Mouse (Mus musculus): ENCODE data around the gene Pxn. TPM values are rescaled to one million over a fixed set of nuclear protein-coding genes. Genes with fewer than 3 reads are reported as not detected.
"Not testable (repeated sequence)": the region's sequence is repeated elsewhere in the genome, so short reads cannot be mapped to it uniquely, and the experiment has no call there.

Gene Pxn
- total RNA-seq, 1 experiment from 2014 or later, result 45.8 TPM

DNA sequence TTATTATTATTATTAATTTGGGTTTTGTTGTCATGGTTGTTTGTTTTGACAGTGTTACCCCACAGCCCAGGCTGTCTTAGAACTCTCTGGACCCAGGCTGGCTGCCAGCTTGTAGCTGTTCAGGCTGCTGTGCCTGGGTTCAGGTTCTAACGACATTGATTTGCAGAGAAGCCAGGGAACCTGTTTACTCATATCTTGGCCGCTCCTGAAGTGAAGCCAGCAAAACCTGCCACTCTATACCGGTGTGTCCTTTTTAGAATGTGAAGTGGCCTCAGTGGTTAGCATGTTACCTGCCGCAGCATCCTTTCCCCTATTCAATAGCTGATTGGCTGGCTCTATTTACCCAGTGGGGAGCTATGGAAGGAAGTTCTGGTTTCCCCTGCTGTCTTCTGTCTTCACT is 19.8 kb upstream of the Pxn start:
- no peak for DNase-seq

DNA sequence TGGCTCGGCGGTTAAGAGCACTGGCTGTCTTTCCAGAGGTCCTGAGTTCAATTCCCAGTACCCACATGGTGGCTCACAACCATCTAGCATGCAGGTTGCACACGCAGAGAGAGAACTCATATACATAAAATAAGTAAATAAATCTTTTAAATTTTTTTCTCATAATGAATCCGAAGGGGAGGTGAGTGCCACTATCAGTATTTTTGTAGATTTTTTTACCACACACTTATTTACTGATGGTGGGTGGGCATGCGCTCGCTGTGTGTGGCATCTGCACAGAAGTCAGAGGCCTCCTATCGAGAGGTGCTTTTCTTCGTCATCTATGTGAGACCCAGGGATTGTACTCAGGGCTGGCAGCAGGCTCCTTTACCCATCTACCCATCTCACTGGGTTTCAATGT is 19.1 kb upstream of the Pxn start:
- DNase-seq, result no peak

DNA sequence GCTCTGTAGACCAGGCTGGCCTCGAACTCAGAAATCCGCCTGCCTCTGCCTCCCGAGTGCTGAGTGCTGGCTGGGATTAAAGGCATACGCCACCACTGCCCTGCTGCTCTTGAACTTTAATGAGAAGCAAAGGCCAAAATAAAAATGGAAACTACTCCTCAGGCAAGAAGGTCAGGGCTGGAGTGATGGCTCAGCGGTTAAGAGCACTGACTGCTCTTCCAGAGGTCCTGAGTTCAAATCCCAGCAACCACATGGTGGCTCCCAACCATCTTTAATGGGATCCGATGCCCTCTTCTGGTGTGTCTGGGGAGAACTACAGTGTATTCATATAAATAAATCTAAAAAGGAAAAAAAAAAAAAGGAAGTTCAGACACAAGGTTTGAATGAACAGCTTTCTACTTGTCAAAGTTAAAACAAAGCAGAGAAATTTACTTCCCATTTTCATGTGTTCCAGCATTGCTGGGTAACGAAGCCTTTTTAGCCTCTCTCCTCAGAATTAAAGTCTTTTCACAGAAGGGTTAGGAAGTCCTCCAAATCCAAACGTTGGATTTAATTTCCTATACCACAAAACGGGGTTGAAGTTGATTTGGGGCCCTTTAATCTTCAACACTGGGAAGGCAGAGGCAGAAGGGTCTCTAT is 18.4 kb upstream of the Pxn start:
- DNase-seq, result no peak

DNA sequence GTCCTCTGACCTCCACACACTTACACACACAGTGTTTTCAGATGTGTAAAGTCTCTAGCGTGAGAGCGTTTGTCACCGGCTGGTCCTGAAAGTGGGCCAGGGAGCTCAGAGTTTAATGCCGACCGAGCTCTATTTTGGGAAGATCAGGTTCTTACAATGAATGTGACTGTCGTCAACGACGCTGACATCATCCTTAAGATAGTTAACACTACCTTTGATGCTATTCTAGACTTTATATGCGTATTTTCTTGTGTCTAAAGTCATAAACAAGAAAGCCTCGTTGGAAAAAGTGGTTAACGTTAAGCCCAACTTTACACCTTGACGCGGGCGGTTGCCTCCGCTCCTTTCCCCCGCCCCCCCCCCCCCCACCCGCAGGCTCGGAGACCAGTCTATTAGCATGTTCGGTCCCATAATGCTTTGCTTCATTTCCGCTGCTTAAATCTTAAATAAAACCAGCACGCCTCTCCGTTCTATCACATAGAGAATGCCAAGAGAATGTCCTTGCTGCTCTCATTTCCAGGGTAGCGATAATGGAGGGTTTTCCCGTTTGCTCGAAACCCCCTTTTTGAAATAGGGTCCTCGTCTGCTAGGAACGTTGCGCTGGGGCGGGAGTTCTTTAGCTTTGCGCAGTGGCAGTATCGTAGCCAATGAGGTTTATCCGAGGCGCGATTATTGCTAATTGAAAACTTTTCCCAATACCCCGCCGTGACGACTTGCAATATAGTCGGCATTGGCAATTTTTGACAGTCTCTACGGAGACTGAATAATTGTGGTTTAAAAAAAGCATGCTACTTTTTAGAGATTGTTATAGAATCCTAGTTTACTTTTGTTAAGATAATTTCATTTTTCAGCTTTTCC is 17.4 kb upstream of the Pxn start:
- peak; percentile 57 for DNase-seq

DNA sequence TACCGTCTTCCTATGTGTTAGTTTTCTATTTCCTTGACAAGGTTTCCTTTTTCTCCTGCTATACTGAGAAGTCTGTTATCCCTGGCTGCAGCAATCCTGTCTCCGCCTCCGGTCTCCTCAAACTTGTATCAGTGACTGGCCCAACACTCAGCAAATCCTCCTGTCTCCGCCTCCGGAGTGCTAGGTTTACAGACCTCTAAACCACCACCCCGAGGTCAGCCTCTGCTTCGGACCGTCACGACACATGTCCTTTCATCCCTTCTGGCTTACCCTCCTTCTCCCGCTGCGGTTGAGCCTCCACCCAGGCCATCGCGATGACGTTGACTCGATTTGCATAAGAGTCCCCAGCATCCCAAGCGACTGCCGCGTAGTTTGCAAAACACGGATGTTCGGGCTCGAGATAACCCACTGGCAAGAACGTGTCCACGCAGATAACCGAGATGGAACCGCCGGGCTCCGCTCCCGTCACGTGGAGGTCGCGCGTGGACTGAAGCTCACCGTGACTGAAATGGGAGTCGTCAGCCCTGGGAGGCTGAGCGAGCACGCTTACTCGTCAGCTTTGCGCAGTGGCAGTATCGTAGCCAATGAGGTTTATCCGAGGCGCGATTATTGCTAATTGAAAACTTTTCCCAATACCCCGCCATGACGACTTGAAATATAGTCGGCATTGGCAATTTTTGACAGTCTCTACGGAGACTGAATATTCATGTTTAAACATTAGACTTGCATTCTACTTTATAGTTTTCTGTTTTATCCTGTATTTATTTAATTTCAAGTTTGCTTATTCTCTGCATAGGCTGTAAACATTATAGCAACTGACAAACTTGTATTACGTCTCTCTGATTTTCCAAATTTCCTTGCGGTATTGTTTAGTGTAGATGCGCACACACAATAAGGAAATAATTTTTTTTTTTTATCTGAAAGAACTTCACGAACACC is 16.5 kb upstream of the Pxn start:
- peak; percentile 80 for DNase-seq

DNA sequence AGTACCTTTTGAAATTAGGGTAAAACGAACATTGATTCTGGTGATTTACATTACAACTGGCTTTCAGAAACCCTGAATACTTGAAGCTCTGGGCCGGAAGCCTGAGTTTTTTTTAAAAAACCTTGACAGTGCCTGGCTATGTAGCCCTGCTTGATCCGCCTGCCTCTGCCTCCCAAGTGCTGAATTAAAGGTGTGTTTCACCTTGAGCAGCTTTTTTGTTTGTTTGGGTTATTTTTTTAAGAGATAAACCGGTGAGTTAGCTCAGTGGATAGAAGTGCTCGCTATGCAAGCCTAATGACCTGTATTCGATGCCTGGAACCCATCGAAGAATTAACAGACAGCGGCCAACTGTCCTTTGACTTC is 15.9 kb upstream of the Pxn start:
- no peak for DNase-seq

DNA sequence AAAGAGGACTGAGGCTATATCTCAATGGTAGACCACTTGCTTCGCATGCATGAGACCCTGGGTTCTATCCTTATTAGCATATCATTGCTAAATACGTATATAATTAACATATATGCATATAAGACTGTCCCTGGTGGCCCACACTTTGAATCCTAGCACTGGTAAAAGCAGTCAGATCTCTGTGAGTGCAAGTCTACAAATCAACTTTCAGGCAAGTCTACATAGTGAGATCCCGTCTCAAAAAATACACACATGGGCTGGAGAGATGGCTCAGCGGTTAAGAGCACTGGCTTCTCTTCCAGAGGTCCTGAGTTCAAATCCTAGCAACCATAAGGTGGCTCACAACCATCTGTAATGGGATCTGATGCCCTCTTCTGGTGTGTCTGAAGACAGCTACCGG is 15.4 kb upstream of the Pxn start:
- no peak for DNase-seq

DNA sequence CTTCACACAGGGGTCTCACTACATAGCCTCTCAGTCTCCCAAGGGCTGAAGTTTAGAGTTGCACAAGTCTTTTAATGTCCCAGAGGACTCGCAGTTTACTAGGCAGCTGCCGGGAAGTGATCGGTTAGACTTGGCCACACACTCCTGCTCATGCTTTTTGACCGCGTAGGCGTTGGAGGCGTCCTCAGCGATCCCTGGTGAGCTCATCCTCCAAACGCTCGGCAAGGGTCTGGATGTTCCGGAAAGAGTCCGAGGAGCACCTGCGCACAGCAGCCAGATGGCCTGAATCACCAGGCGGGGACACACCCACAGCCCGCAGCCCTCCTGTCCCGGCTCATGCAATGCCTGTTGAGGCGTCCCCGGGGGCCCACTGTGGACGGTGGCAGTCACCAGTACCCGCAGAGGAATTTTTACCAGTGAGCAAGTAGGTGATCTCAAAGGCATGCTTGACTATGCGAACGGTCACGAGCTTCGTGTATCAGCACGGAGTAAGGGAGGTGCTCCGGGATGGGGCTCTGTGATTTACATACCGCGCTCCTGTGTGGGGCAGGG is 14.6 kb upstream of the Pxn start:
- peak; percentile 68 for DNase-seq

DNA sequence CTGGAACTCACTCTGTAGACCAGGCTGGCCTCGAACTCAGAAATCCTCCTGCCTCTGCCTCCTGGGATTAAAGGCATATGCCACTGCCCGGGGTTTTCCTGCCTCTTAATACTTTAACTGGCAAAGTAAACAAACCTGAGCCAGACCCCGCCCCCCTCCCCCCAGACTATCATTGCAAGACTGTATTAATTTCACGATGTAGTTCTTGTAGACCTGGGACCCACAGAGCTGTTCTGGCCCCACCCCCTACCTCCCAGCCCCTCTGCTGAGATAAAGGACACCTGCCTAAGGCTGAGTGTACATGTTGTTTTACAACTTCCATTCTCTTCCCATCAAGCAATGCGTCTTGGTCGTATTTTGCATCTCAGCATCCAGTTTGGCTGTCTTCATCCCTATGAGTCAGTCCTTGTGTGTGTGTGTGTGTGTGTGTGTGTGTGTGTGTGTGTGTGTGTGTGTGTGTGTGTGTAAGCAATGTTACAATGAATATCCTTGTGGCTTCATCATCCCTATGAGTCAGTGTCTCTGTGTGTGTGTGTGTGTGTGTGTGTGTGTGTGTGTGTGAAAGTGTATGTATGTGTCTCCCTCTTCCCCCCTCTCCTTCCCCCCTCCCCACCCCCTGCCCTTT is 13.7 kb upstream of the Pxn start:
- DNase-seq, result no peak

DNA sequence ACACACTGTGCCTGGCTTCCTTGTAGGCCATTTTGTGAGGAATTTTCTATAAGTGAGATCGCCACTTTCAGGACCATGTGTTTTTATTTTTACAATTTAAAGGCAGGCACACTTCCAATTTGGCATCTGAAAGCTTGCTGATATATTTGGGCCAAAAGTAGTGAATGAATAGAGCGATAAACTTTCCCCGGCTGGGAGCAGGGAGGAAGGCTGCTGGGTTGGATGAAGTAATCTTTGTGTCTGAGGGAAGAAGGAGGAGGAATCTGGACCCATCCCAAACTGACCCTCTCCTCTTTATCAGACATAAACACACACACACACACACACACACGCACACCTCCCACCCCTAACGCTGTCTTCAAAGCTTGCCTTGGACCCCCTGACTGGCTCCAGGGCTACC is 13.0 kb upstream of the Pxn start:
- DNase-seq, result no peak

DNA sequence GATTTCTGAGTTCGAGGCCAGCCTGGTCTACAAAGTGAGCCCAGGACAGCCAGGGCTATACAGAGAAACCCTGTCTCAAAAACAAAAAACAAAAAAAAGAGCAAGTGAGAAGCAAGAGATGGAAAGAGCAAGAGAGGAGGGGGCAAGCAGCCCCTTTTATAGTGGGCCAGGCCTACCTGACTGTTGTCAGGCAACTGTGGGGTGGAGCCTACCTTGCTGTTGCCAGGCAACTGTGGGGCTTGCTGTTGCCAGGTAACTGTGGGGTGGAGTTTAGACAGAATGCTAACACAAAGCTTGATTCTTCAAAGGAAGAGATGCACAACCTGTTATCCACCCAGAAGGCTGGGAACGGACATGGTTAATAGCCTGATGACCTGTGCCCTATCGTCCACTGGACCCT is 10.9 kb upstream of the Pxn start:
- DNase-seq, result not testable (repeated sequence)

DNA sequence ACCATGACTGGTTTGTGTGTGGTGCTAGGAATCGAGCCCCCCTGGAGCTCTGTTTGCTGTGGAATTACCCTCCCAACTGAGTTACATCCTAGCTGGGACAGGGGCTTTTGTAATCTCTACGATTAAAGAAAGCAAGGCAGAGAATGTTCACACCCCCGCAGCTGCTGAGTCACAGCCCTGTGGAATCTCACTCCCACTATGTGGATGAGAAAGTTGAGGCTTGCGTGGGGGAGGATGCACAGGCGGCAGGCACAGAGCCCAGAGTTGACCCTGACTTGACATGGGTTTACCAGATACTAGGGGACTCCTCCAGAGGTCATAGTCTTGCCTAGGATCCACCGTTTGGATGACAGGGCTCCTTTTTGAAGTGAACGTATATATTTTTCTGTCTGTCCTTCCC is 9.4 kb upstream of the Pxn start:
- no peak for DNase-seq

DNA sequence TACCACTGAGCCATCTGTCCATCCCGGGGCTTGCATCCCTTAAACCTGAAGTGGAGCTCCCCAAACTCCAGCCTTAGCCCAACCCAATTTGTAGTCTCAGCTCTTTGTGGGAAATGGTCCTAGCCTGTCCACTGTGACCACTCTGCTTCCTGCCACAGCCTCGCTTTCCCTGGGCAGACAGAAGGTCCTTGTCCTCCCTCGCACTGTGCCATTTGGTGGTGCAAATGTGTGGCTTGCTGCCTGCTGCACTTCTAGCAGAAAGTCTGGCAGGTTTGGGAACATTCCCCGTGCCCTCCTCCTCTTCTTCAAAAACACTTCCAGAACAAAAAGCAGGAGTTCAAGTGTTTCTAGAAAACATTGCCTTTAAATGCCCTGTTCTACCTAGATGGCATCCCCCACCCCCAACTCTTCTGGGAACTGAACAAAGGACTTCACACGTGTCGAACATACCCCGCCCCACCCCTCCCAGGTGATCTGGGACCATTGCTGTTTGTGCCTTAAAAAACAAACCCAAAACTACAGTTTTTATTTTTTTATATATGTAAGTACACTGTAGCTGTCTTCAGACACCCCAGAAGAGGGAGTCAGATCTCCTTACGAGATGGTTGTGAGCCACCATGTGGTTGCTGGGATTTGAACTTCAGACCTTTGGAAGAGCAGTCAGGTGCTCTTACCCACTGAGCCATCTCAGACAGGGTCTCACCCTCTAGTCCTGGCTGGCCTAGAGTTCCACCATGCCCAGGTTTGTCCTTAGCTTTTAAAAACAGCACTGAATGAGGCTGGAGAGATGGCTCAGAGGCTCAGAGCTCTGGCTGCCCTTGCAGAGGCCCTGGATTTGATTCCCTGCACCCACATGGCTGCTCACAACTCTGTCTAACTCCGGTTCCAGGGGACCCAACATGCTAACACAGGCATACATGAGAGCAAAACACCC is 7.9 kb upstream of the Pxn start:
- DNase-seq, result no peak

DNA sequence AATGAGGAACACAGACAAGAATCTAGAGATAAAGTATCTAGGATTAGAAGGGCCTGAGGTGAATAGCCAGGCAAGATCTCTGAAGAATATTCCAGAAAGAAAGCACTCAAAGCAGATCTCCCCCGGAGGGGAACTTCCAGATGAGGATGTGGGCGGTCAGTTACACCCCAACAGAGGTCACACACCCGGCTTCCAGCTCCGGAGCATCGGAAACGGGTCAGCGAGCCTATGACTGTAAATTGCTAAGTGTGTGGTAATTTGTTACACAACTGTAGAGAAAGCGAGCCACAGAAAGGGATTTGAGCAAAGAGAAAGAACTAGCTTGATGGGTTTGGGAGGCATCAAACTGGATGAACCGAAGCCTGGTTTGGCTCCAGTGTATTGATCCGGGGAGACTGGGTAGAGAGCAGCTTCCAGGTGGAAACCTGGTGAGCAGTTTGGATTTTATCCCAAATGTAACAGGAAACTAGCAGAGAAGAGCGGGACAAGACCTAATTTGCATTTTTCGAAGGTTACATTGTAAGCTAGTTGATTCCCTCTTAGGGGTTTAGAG is 6.0 kb upstream of the Pxn start:
- no peak for DNase-seq

DNA sequence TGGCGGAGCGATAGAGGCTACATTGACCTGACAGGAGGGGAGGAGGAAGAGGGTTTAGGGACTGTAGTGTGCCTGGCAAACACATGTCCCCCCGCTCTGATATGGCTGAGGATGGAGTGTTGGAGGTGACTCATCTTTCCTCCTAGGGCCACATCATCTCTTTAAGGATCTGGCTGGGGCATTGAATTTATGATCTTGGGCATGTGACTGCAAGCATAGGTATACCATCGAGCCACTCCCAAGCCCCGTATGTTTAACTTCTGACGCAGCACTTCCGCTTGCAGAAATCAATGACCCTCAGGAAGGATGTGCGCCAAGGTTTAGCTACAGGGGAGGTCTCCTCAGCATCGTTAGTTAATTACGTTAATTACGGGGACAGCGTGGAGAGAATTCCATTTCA is 3.4 kb upstream of the Pxn start:
- no peak for DNase-seq

DNA sequence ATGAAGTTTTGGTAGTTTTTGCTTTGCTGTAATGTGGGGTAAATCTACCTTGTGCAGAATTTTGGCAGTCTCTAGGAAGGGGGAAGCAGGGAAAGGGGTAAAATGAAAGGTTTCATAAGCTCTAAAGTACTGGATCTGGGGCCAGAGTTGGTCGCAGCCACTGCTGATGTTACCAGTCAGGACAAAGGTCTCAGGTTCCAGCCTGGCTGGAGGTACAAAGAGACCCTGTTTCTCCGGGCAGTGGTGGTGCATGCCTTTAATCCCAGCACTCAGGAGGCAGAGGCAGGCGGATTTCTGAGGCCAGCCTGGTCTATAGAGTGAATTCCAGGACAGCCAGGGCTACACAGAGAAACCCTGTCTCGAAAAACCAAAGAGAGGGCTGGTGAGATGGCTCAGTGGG is 859 bp upstream of the Pxn start:
- DNase-seq, result not testable (repeated sequence)

DNA sequence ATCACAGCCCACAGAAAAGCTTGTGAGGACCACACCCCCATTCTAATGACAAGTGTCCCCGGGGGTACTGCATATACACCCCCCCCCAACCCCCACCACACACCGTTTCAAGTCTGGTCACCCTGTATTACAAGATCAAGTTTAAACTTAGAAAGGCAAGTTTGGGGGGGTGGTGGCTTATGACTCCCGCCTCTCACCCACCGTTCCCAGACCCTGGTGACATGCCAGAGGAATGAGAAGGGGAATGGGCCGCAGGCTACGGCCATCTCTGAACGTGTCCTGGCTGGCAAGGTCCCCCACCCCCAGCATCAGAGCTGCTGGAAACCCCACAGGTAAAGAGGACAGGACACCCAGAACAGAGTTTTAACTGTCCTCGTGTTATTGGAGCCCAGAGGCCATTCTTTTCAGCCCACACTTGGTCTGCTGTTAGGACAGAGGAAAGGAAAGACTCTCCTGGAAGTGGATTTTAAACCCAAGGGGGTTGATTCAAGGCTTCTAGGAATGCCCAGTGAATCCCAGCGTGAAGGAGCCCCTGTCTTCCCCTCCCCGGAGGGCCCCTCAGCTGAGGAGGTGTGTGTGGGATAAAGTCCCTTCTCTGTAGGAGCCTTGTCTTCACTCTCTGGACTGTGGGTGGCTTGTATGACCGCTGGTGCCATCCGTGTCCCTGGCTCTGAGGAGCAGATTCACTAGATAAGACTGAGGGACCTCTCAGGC is 948 bp downstream of the Pxn start:
- no peak for DNase-seq

DNA sequence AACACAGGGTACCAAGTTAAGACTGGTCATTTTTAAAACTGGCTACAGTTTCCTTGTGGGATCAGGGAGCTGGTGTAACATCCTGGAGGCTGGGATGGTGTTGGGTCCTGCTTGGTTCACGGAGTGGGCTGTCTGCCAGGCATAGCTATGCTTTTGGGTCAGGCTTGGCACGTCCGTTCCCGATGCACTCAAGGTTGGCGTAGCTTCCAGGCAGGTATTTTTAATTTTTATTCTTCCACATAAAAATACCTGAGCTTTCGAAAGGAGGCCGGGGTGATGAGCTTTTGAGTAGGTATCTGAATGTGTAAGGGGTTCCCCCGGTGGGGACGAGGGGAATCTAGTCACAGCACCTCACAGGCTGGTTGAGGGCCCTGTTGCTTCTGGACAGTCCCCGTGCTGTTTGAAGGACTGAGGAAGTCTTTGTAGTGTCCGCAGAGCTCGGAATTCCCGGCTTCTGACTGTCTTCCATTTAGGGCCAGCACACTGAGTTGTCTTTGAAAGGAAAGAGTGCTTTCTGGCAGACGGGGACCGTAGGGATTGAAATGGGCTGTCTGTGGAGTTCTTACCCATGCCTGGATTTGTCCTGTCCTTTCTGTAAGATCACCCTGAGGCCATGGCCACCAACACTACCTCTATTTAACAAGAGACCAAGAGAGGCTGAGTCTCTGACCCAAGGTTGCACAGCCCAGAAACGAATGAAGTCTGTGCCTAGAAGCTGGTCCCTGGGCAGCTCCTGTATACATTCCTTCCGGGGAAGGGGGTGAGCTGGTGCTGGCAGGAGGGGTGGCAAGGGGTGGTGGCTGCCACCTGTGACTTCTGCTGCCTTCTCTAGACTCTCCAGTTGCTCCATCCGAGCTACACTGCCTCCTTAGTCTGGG is 1.7 kb downstream of the Pxn start:
- DNase-seq, result peak; percentile 67

DNA sequence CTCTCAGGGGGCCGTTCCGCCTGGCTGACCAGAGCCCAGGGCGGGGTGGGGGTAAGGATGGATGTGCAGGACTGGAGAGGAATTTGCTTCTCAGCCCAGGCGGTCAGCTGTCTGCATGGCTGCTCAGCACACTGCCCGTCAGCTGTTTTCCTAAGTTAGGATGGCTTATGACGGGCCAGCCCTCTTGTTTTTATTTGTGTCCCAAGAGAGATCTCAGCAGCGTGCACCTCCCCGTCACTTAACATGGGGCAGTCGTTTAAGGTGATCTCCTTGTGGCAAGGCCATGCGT is 2.3 kb downstream of the Pxn start:
- DNase-seq, result no peak

Measured in adrenal gland, postnatal 25 days (tissue).